Mouse (Mus musculus): ENCODE measurements around the gene Hkdc1. TPM values are rescaled to one million over a fixed set of nuclear protein-coding genes. Genes with fewer than 3 reads are reported as not detected.

Hkdc1 gene
- polyA plus RNA-seq, 1 experiment from 2014 or later, result 0.51 TPM

- H3K9ac ChIP-seq (ENCODE audit: low read depth, low read length), result no peak overlapping the region
- H3K4me1 ChIP-seq (ENCODE audit: control insufficient read depth, insufficient read depth, low read length), result no peaks in the 10 kb centered on the region
- no peak overlapping the region for H3K27ac ChIP-seq (ENCODE audit: low read length)
- no peak for ATAC-seq
- no peak overlapping the region for H3K4me3 ChIP-seq (ENCODE audit: low read depth, low read length)
- no peaks in the 10 kb centered on the region for H3K9me3 ChIP-seq (replicated peaks; ENCODE audit: control insufficient read depth, low read length, poor library complexity, severe bottlenecking)
- WGBS, result 40% methylated on average over 9 of the region's 9 CpGs
- H3K27me3 ChIP-seq (ENCODE audit: control insufficient read depth, insufficient read depth, low read depth, low read length), result no peaks in the 10 kb centered on the region
- H3K4me2 ChIP-seq (ENCODE audit: low read length), result no peak overlapping the region
- H3K36me3 ChIP-seq (ENCODE audit: control insufficient read depth, insufficient read depth, low read length), result peaks cover 16% of the 10 kb centered on the region
Measured at GRCm38 (mm10) chr10:62425081-62425871, 3.0 kb upstream of the Hkdc1 start.

GRCm38 (mm10) chr10:62421127-62421526, 1.2 kb downstream of the Hkdc1 start:
- H3K27ac ChIP-seq (ENCODE audit: low read length), result no peak overlapping the region
- H3K4me2 ChIP-seq (ENCODE audit: low read length), result no peak overlapping the region
- no peaks in the 10 kb centered on the region for H3K36me3 ChIP-seq (ENCODE audit: control insufficient read depth, insufficient read depth, low read length)
- WGBS, result 78% methylated on average over 3 of the region's 3 CpGs
- H3K27me3 ChIP-seq (ENCODE audit: control insufficient read depth, insufficient read depth, low read depth, low read length), result no peaks in the 10 kb centered on the region
- no peak overlapping the region for H3K4me3 ChIP-seq (ENCODE audit: low read depth, low read length)
- H3K9ac ChIP-seq (ENCODE audit: low read depth, low read length), result no peak overlapping the region
- no peaks in the 10 kb centered on the region for H3K9me3 ChIP-seq (replicated peaks; ENCODE audit: control insufficient read depth, low read length, poor library complexity, severe bottlenecking)
- no peaks in the 10 kb centered on the region for H3K4me1 ChIP-seq (ENCODE audit: control insufficient read depth, insufficient read depth, low read length)
- ATAC-seq, result no peak

GRCm38 (mm10) chr10:62420399-62420798, 1.9 kb downstream of the Hkdc1 start:
- Histone ChIP-seq H3K4me2 (ENCODE audit: low read length) (no peak overlapping the region), H3K9me3 (replicated peaks; ENCODE audit: control insufficient read depth, low read length, poor library complexity, severe bottlenecking) (no peaks in the 10 kb centered on the region), H3K4me1 (ENCODE audit: control insufficient read depth, insufficient read depth, low read length) (no peaks in the 10 kb centered on the region), H3K27ac (ENCODE audit: low read length) (no peak overlapping the region), H3K27me3 (ENCODE audit: control insufficient read depth, insufficient read depth, low read depth, low read length) (no peaks in the 10 kb centered on the region), H3K9ac (ENCODE audit: low read depth, low read length) (no peak overlapping the region), H3K36me3 (ENCODE audit: control insufficient read depth, insufficient read depth, low read length) (no peaks in the 10 kb centered on the region), H3K4me3 (ENCODE audit: low read depth, low read length) (no peak overlapping the region)
- no peak for ATAC-seq
- 73% methylated on average over 6 of the region's 6 CpGs for WGBS

- ATAC-seq, result no peak
- Histone ChIP-seq H3K4me1 (ENCODE audit: control insufficient read depth, insufficient read depth, low read length) (no peaks in the 10 kb centered on the region), H3K4me2 (ENCODE audit: low read length) (no peak overlapping the region), H3K4me3 (ENCODE audit: low read depth, low read length) (no peak overlapping the region), H3K36me3 (ENCODE audit: control insufficient read depth, insufficient read depth, low read length) (no peaks in the 10 kb centered on the region), H3K27me3 (ENCODE audit: control insufficient read depth, insufficient read depth, low read depth, low read length) (no peaks in the 10 kb centered on the region), H3K27ac (ENCODE audit: low read length) (no peak overlapping the region), H3K9me3 (replicated peaks; ENCODE audit: control insufficient read depth, low read length, poor library complexity, severe bottlenecking) (no peaks in the 10 kb centered on the region), H3K9ac (ENCODE audit: low read depth, low read length) (no peak overlapping the region)
- 86% methylated on average over 5 of the region's 5 CpGs for WGBS
Measured at GRCm38 (mm10) chr10:62419422-62419821, 2.9 kb downstream of the Hkdc1 start.

GRCm38 (mm10) chr10:62418831-62419356, 3.4 kb downstream of the Hkdc1 start:
- Histone ChIP-seq H3K27me3 (ENCODE audit: control insufficient read depth, insufficient read depth, low read depth, low read length) (no peaks in the 10 kb centered on the region), H3K4me2 (ENCODE audit: low read length) (no peak overlapping the region), H3K4me1 (ENCODE audit: control insufficient read depth, insufficient read depth, low read length) (no peaks in the 10 kb centered on the region), H3K27ac (ENCODE audit: low read length) (no peak overlapping the region), H3K9me3 (replicated peaks; ENCODE audit: control insufficient read depth, low read length, poor library complexity, severe bottlenecking) (no peaks in the 10 kb centered on the region), H3K4me3 (ENCODE audit: low read depth, low read length) (no peak overlapping the region), H3K36me3 (ENCODE audit: control insufficient read depth, insufficient read depth, low read length) (no peaks in the 10 kb centered on the region), H3K9ac (ENCODE audit: low read depth, low read length) (no peak overlapping the region)
- WGBS, result 52% methylated on average over 7 of the region's 7 CpGs
- ATAC-seq, result no peak

GRCm38 (mm10) chr10:62413606-62413982, 8.7 kb downstream of the Hkdc1 start:
- Histone ChIP-seq H3K9me3 (replicated peaks; ENCODE audit: control insufficient read depth, low read length, poor library complexity, severe bottlenecking) (no peaks in the 10 kb centered on the region), H3K27ac (ENCODE audit: low read length) (no peak overlapping the region), H3K4me3 (ENCODE audit: low read depth, low read length) (no peak overlapping the region), H3K27me3 (ENCODE audit: control insufficient read depth, insufficient read depth, low read depth, low read length) (no peaks in the 10 kb centered on the region), H3K36me3 (ENCODE audit: control insufficient read depth, insufficient read depth, low read length) (no peaks in the 10 kb centered on the region), H3K4me1 (ENCODE audit: control insufficient read depth, insufficient read depth, low read length) (no peaks in the 10 kb centered on the region), H3K4me2 (ENCODE audit: low read length) (no peak overlapping the region), H3K9ac (ENCODE audit: low read depth, low read length) (no peak overlapping the region)
- no peak for ATAC-seq
- 51% methylated on average over 4 of the region's 4 CpGs for WGBS

- no peak for ATAC-seq
- no peak overlapping the region for H3K9ac ChIP-seq (ENCODE audit: low read depth, low read length)
- WGBS, result 28% methylated on average over 8 of the region's 8 CpGs
- H3K4me3 ChIP-seq (ENCODE audit: low read depth, low read length), result no peak overlapping the region
- H3K36me3 ChIP-seq (ENCODE audit: control insufficient read depth, insufficient read depth, low read length), result no peaks in the 10 kb centered on the region
- H3K4me2 ChIP-seq (ENCODE audit: low read length), result no peak overlapping the region
- no peaks in the 10 kb centered on the region for H3K27me3 ChIP-seq (ENCODE audit: control insufficient read depth, insufficient read depth, low read depth, low read length)
- H3K9me3 ChIP-seq (replicated peaks; ENCODE audit: control insufficient read depth, low read length, poor library complexity, severe bottlenecking), result no peaks in the 10 kb centered on the region
- H3K27ac ChIP-seq (ENCODE audit: low read length), result no peak overlapping the region
- H3K4me1 ChIP-seq (ENCODE audit: control insufficient read depth, insufficient read depth, low read length), result no peaks in the 10 kb centered on the region
Measured at GRCm38 (mm10) chr10:62412906-62413605, 9.2 kb downstream of the Hkdc1 start.

- Histone ChIP-seq H3K36me3 (ENCODE audit: control insufficient read depth, insufficient read depth, low read length) (no peaks in the 10 kb centered on the region), H3K9me3 (replicated peaks; ENCODE audit: control insufficient read depth, low read length, poor library complexity, severe bottlenecking) (no peaks in the 10 kb centered on the region), H3K4me1 (ENCODE audit: control insufficient read depth, insufficient read depth, low read length) (no peaks in the 10 kb centered on the region), H3K4me2 (ENCODE audit: low read length) (no peak overlapping the region), H3K27ac (ENCODE audit: low read length) (no peak overlapping the region), H3K4me3 (ENCODE audit: low read depth, low read length) (no peak overlapping the region), H3K9ac (ENCODE audit: low read depth, low read length) (0 out of 2 replicates have a peak overlapping the region, but pooled peaks have one; percentile 10), H3K27me3 (ENCODE audit: control insufficient read depth, insufficient read depth, low read depth, low read length) (no peaks in the 10 kb centered on the region)
- ATAC-seq, result no peak
- WGBS, result 69% methylated on average over 19 of the region's 19 CpGs
Measured at GRCm38 (mm10) chr10:62411431-62412410, 10.6 kb downstream of the Hkdc1 start.

Data from midbrain, embryonic 16.5 days (tissue).